Mouse (Mus musculus) brain, embryonic 14.5 days (tissue): ENCODE measurements around the gene Mbnl2.

Source experiments
- CTCF ChIP-seq: fragments of 200-500 bp; IDR thresholded peaks from 2 replicates; pipeline ENCODE4 v1.5.1; 2012; ENCODE audit warnings: inconsistent platforms, mild to moderate bottlenecking, moderate library complexity, borderline replicate concordance; ENCODE audit not compliant: insufficient read depth, insufficient read length; ENCODE audit errors: extremely low read depth
- POLR2A ChIP-seq: fragments of 200-500 bp; IDR thresholded peaks from 2 replicates; pipeline ENCODE4 v1.6.1; 2012; ENCODE audit warnings: mild to moderate bottlenecking, inconsistent platforms, borderline replicate concordance; ENCODE audit not compliant: poor library complexity, insufficient read depth, insufficient read length, severe bottlenecking; ENCODE audit errors: extremely low read depth

DNA sequence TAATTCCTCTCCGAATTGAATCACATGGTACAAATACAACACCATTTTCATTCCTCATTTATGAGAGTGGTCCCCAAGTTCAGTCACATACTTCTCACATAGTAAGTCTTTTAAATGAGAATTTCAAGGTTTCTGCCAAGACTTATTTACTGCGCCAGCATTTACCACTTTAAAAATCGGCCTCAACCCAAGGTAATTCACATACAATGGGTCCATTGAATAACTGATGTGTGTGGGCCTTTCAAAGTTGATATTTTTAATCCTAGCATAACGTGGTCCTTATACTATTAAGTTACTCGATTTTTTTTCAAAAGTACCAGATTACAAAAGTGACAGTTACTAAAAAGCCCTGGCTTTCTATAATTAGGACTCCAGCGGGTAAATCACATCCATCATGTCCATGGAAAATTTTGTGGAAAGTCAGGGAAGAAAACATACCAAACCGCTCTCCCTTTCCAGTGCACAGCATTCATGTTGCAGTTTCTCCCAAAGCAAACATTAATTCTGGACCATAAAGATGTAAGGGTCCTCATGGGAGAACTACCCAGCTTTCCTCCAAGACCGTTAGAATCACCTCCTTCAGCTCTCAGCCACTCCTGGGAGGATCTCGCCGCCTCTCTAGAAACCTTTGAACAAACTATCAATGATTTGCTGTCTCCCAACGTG, 107.8 kb downstream of the Mbnl2 start:
- TF ChIP-seq POLR2A = no peak
- TF ChIP-seq CTCF = no peak
